In genomic region chr16:10415976-10416375, GRCm38 (mm10) we compare ENCODE assay signal across 8 mouse cellular contexts. TPM values are rescaled to one million over a fixed set of nuclear protein-coding genes. Genes with fewer than 3 reads are reported as not detected.
DNase-seq lines count a peak whose midpoint lies in the region; ATAC-seq and TF ChIP-seq lines count a peak whose summit lies in the region.
"Had no signal": no experiment of that assay in that cellular context is flagged by ENCODE, and none has a peak within 500 bp of the region (broad histone marks: within the 10 kb centered on the region; RNA-seq: fewer than 3 reads in every experiment).

No protein-coding gene starts in this region.

- no peak overlapping the region for H3K9ac ChIP-seq in liver, adult 2 months (ENCODE audit: low read depth, low read length)
- no peak overlapping the region for H3K9ac ChIP-seq in liver, embryonic 12.5 days
- no peak overlapping the region for H3K9ac ChIP-seq in hindbrain, embryonic 11.5 days (ENCODE audit: low read depth, low read length)
- H3K9ac ChIP-seq: limb, embryonic 12.5 days had no signal

- H3K4me3 ChIP-seq in liver, adult 2 months (ENCODE audit: insufficient read depth, low read depth, low read length), result no peak overlapping the region
- H3K4me3 ChIP-seq in liver, embryonic 12.5 days, result no peak overlapping the region
- no peak overlapping the region for H3K4me3 ChIP-seq in bone marrow, adult 2 months (replicated peaks; ENCODE audit: control insufficient read depth, low read depth, low read length)
- H3K4me3 ChIP-seq in embryonic fibroblast, embryonic 13.5 days (ENCODE audit: insufficient read depth, low read length), result no peak overlapping the region
- H3K4me3 ChIP-seq in lung, adult 2 months (replicated peaks; ENCODE audit: extremely low read depth, low read depth, low read length), result no peak overlapping the region
- no peak overlapping the region for H3K4me3 ChIP-seq in hindbrain, embryonic 11.5 days (ENCODE audit: low read depth, low read length)
- H3K4me3 ChIP-seq: limb, embryonic 12.5 days had no signal

- TF ChIP-seq POLR2A in liver, adult 2 months (IDR thresholded peaks at IDR 0.05; ENCODE audit: extremely low read depth, insufficient read depth, low read length), result no peak
- no peak for TF ChIP-seq POLR2A in bone marrow, adult 2 months (IDR thresholded peaks at IDR 0.05; ENCODE audit: borderline replicate concordance, control insufficient read depth, low read depth, low read length)
- no peak for TF ChIP-seq POLR2A in embryonic fibroblast, embryonic 13.5 days (IDR thresholded peaks at IDR 0.05; ENCODE audit: low read depth, low read length)
- no peak for TF ChIP-seq POLR2A in lung, adult 2 months (IDR thresholded peaks at IDR 0.05; ENCODE audit: borderline replicate concordance, extremely low read depth, low read depth, low read length)

- no peak overlapping the region for H3K4me2 ChIP-seq in liver, embryonic 12.5 days
- H3K4me2 ChIP-seq in hindbrain, embryonic 11.5 days (replicated peaks; ENCODE audit: low read depth, low read length), result no peak overlapping the region
- H3K4me2 ChIP-seq: limb, embryonic 12.5 days had no signal

- H3K27me3 ChIP-seq in liver, adult 2 months (ENCODE audit: control insufficient read depth, insufficient read depth, low read length), result no peaks in the 10 kb centered on the region
- H3K27me3 ChIP-seq in liver, embryonic 12.5 days (replicated peaks), result no peaks in the 10 kb centered on the region
- H3K27me3 ChIP-seq in hindbrain, embryonic 11.5 days (ENCODE audit: control insufficient read depth, insufficient read depth, low read length), result no peaks in the 10 kb centered on the region
- H3K27me3 ChIP-seq: limb, embryonic 12.5 days had no signal

- 84% methylated on average over 6 of the region's 6 CpGs for WGBS in liver, adult 2 months
- WGBS in liver, embryonic 12.5 days (ENCODE audit: insufficient replicate concordance), result 72% methylated on average over 6 of the region's 6 CpGs
- WGBS in bone marrow, adult 2 months, result 60% methylated on average over 6 of the region's 6 CpGs
- 69% methylated on average over 6 of the region's 6 CpGs for WGBS in lung, adult 2 months
- WGBS in hindbrain, embryonic 11.5 days, result 77% methylated on average over 6 of the region's 6 CpGs

- ATAC-seq in liver, embryonic 12.5 days, result no peak
- no peak for ATAC-seq in hindbrain, embryonic 11.5 days (ENCODE audit: low FRiP score)

- no peaks in the 10 kb centered on the region for H3K79me2 ChIP-seq in liver, adult 2 months (ENCODE audit: control insufficient read depth, insufficient read depth, low read length)

- TF ChIP-seq CTCF in liver, adult 2 months (IDR thresholded peaks at IDR 0.05; ENCODE audit: low read depth, low read length), result peak; percentile 78
- peak; percentile 79 for TF ChIP-seq CTCF in bone marrow, adult 2 months (IDR thresholded peaks at IDR 0.05; ENCODE audit: control insufficient read depth, insufficient read depth, low read length)
- peak; percentile 38; the same call in 1 of the 2 replicates for TF ChIP-seq CTCF in embryonic fibroblast, embryonic 13.5 days (IDR thresholded peaks at IDR 0.05; ENCODE audit: borderline replicate concordance, insufficient read depth, low read length)
- peak; percentile 84 for TF ChIP-seq CTCF in lung, adult 2 months (IDR thresholded peaks at IDR 0.05; ENCODE audit: insufficient read depth, low read length)

- no peaks in the 10 kb centered on the region for H3K9me3 ChIP-seq in liver, embryonic 12.5 days (replicated peaks)
- H3K9me3 ChIP-seq in hindbrain, embryonic 11.5 days (ENCODE audit: control insufficient read depth, low read length), result no peaks in the 10 kb centered on the region

- no peaks in the 10 kb centered on the region; the same call in 1 of the 2 replicates for H3K4me1 ChIP-seq in liver, adult 2 months (ENCODE audit: control insufficient read depth, insufficient read depth, low read length)
- H3K4me1 ChIP-seq in liver, embryonic 12.5 days, result peaks cover 19% of the 10 kb centered on the region
- H3K4me1 ChIP-seq in bone marrow, adult 2 months (ENCODE audit: control insufficient read depth, insufficient read depth, low read length), result no peaks in the 10 kb centered on the region
- peaks cover 6% of the 10 kb centered on the region; the same call in 1 of the 2 replicates for H3K4me1 ChIP-seq in embryonic fibroblast, embryonic 13.5 days (ENCODE audit: control insufficient read depth, insufficient read depth, low read length)
- H3K4me1 ChIP-seq in lung, adult 2 months (ENCODE audit: control insufficient read depth, insufficient read depth, low read length), result no peaks in the 10 kb centered on the region; the same call in 1 of the 2 replicates
- H3K4me1 ChIP-seq in hindbrain, embryonic 11.5 days (replicated peaks; ENCODE audit: control insufficient read depth, insufficient read depth, low read length), result no peaks in the 10 kb centered on the region

- peak; percentile 16 for DNase-seq in liver, adult 2 months (ENCODE audit: extremely low read depth, low read depth, low spot score)
- DNase-seq in lung, adult 2 months, result peak; percentile 37
- no peak for DNase-seq in hindbrain, embryonic 11.5 days (ENCODE audit: low spot score)
- no peak for DNase-seq in yolk sac, embryonic 10.5 days (ENCODE audit: low spot score)

- peaks cover 2% of the 10 kb centered on the region; the same call in 1 of the 2 replicates for H3K36me3 ChIP-seq in liver, adult 2 months (ENCODE audit: control insufficient read depth, insufficient read depth, low read length)
- H3K36me3 ChIP-seq in liver, embryonic 12.5 days, result peaks cover 79% of the 10 kb centered on the region
- peaks cover 13% of the 10 kb centered on the region; the same call in 1 of the 2 replicates for H3K36me3 ChIP-seq in hindbrain, embryonic 11.5 days (ENCODE audit: control insufficient read depth, insufficient read depth, low read length)

- no peak overlapping the region for H3K27ac ChIP-seq in liver, adult 2 months (replicated peaks; ENCODE audit: insufficient read depth, low read depth, low read length)
- H3K27ac ChIP-seq in liver, embryonic 12.5 days, result no peak overlapping the region
- no peak overlapping the region for H3K27ac ChIP-seq in bone marrow, adult 2 months (ENCODE audit: control insufficient read depth, insufficient read depth, low read depth, low read length, poor library complexity)
- H3K27ac ChIP-seq in embryonic fibroblast, embryonic 13.5 days (ENCODE audit: insufficient read depth, low read length), result no peak overlapping the region
- H3K27ac ChIP-seq in hindbrain, embryonic 11.5 days (ENCODE audit: low read depth, low read length), result no peak overlapping the region

RNA-seq across cellular contexts. Expression of gene Nubp1, which starts 4.2 kb away (rescaled TPM):
- 16.4 and 19.4 TPM in 2 replicates for total RNA-seq in liver, adult 2 months (2014; rRNA removed)
- 20.0 and 24.5 TPM in 2 replicates for polyA plus RNA-seq in liver, adult 2 months (2012; rRNA removed)
- 49.4 and 52.0 TPM in 2 replicates for polyA plus RNA-seq in liver, embryonic 12.5 days (2016; fragmentation: Nextera tagmentation; extraction: Ambion mirVana)
- 12.7 and 21.4 TPM in 2 replicates for polyA plus RNA-seq in bone marrow, adult 2 months (2011; ENCODE audit: insufficient read depth, insufficient read length, low replicate concordance, missing spikeins)
- polyA plus RNA-seq in embryonic fibroblast, embryonic 13.5 days (2011; ENCODE audit: insufficient read length, low read depth, missing spikeins), result 19.9 and 24.1 TPM in 2 replicates
- polyA plus RNA-seq in lung, adult 2 months (2012; rRNA removed), result 25.9 and 31.0 TPM in 2 replicates
- 58.5 and 66.2 TPM in 2 replicates for polyA plus RNA-seq in hindbrain, embryonic 11.5 days (2014; fragmentation: Nextera tagmentation; extraction: Ambion mirVana)

RNA-seq across cellular contexts. Expression of gene Tekt5, which starts 20.7 kb away (rescaled TPM):
- 0.09 TPM in 1 of 2 replicates, not detected in the other for total RNA-seq in liver, adult 2 months (2014; rRNA removed)
- polyA plus RNA-seq in liver, adult 2 months (2012; rRNA removed), result 0.07 and 0.12 TPM in 2 replicates
- polyA plus RNA-seq in liver, embryonic 12.5 days (2016; fragmentation: Nextera tagmentation; extraction: Ambion mirVana), result 0.08 TPM in 1 of 2 replicates, not detected in the other
- polyA plus RNA-seq in bone marrow, adult 2 months (2011; ENCODE audit: insufficient read depth, insufficient read length, low replicate concordance, missing spikeins), result 0.77 TPM in 1 of 2 replicates, not detected in the other
- not detected in 2 replicates for polyA plus RNA-seq in embryonic fibroblast, embryonic 13.5 days (2011; ENCODE audit: insufficient read length, low read depth, missing spikeins)
- polyA plus RNA-seq in lung, adult 2 months (2012; rRNA removed), result 6.8 and 9.2 TPM in 2 replicates
- polyA plus RNA-seq in hindbrain, embryonic 11.5 days (2014; fragmentation: Nextera tagmentation; extraction: Ambion mirVana), result 0.13 and 0.15 TPM in 2 replicates
- polyA plus RNA-seq: limb, embryonic 12.5 days had no signal

RNA-seq across cellular contexts. Expression of gene Tvp23a, which starts 31.2 kb away (rescaled TPM):
- 0.37 and 0.40 TPM in 2 replicates for total RNA-seq in liver, adult 2 months (2014; rRNA removed)
- polyA plus RNA-seq in liver, adult 2 months (2012; rRNA removed), result 0.05 and 0.24 TPM in 2 replicates
- 1.7 and 1.8 TPM in 2 replicates for polyA plus RNA-seq in liver, embryonic 12.5 days (2016; fragmentation: Nextera tagmentation; extraction: Ambion mirVana)
- polyA plus RNA-seq in bone marrow, adult 2 months (2011; ENCODE audit: insufficient read depth, insufficient read length, low replicate concordance, missing spikeins), result 0.85 TPM in 1 of 2 replicates, not detected in the other
- 13.2 and 15.0 TPM in 2 replicates for polyA plus RNA-seq in embryonic fibroblast, embryonic 13.5 days (2011; ENCODE audit: insufficient read length, low read depth, missing spikeins)
- 0.63 and 1.2 TPM in 2 replicates for polyA plus RNA-seq in lung, adult 2 months (2012; rRNA removed)
- 17.2 and 24.8 TPM in 2 replicates for polyA plus RNA-seq in hindbrain, embryonic 11.5 days (2014; fragmentation: Nextera tagmentation; extraction: Ambion mirVana)

Comparison
In these comparisons a context has a peak if more than half of its experiments do, and no peak if none do; other contexts are left out.
1. DNase-seq: peak in liver, adult 2 months (single experiment) and lung, adult 2 months (single experiment); none in hindbrain, embryonic 11.5 days (single experiment) and yolk sac, embryonic 10.5 days (single experiment).
2. Peak in every context shown above with its lines, with median percentiles within 50 percentile points of each other: CTCF ChIP-seq.